Mouse (Mus musculus) bone marrow, adult 2 months (tissue): ENCODE data around the gene Sec1. TPM values are rescaled to one million over a fixed set of nuclear protein-coding genes. Genes with fewer than 3 reads are reported as not detected.

Experiments
- H3K27ac ChIP-seq: fragments of 200-500 bp; 2 replicates; pipeline ENCODE4 v1.5.1; 2012; ENCODE audit warnings: low read depth, mild to moderate bottlenecking, control low read depth, inconsistent platforms, low read length; ENCODE audit not compliant: control insufficient read depth, poor library complexity, insufficient read depth
- H3K4me1 ChIP-seq: fragments of 200-500 bp; 2 replicates; pipeline ENCODE4 v1.6.1; 2011; ENCODE audit warnings: low read length; ENCODE audit not compliant: control insufficient read depth, insufficient read depth
- H3K4me3 ChIP-seq: fragments of 200-500 bp; replicated peaks from 2 replicates; pipeline ENCODE3; 2011; ENCODE audit warnings: mild to moderate bottlenecking, low read depth, low read length, control low read depth; ENCODE audit not compliant: control insufficient read depth
- CTCF ChIP-seq: fragments of 200-500 bp; IDR thresholded peaks from 2 replicates; pipeline ENCODE4 v1.5.1; 2011; ENCODE audit warnings: low read length, control low read depth; ENCODE audit not compliant: control insufficient read depth, insufficient read depth
- POLR2A ChIP-seq: fragments of 200-500 bp; IDR thresholded peaks from 2 replicates; pipeline ENCODE4 v1.6.1; 2011; ENCODE audit warnings: low read depth, mild to moderate bottlenecking, control low read depth, low read length, borderline replicate concordance; ENCODE audit not compliant: control insufficient read depth
- WGBS: fragments of 180-500 bp; shearing (Covaris S2); methylation state at CpG from one replicate; pipeline ENCODE4 v1.1.7; 2018; 5-methylcytosine and 5-hydroxymethylcytosine counted together
- polyA plus RNA-seq: library from polyadenylated mRNA; stranded (reverse); fragments of >200 nt; gene quantifications from 2 replicates; pipeline ENCODE4 v1.2.4, GENCODE M21; 2011; ENCODE audit warnings: low replicate concordance; ENCODE audit not compliant: missing spikeins, insufficient read depth, insufficient read length

Sec1 gene
- polyA plus RNA-seq, 1 experiment: not detected

DNA sequence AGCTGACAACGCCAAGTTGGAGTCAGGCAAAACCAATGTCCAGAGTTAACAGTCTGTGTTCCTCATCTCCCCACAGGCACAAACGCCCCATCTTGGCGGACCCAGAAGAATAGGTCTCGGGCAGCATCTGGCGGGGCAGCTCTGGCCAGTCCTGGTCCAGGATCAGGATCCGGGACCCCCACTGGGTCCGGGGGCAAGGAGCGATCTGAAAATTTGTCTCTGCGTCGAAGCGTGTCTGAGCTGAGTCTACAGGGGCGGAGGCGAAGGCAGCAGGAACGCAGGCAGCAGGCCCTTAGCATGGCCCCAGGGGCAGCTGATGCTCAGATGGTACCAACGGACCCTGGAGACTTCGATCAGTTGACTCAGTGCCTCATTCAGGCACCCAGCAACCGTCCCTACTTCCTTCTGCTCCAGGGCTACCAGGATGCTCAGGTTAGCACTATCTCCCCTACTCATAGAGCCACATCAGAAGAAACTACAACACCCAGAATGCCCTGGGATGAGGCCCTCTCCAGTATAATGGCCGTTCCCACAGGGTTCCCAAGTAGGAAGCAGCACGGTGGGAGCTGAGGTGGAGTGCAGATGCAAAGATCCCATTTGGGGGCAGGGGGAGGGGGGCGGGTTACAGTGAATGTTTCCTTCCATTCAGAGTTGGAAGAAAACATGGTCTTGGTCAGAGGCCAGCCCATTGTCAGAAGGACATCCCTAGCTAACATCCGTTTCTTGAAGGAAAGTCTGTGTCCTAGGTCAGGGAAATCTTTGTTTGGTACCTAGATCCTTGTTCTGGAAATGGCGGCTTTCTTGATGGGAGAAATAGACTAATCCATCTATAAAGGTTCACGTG, 63.9 kb downstream of the Sec1 start:
- no peak for TF ChIP-seq CTCF
- TF ChIP-seq POLR2A: no peak
- Histone ChIP-seq H3K4me1 (peaks cover 2% of the 10 kb centered on the region; the same call in 1 of the 2 replicates), H3K27ac (no peak overlapping the region), H3K4me3 (no peak overlapping the region)
- 84% methylated on average over 23 of the region's 23 CpGs for WGBS

- 2% methylated on average over 105 of the region's 105 CpGs for WGBS
- Histone ChIP-seq H3K4me3 (peak overlapping the region; percentile 64), H3K4me1 (no peaks in the 10 kb centered on the region), H3K27ac (peak overlapping the region; percentile 24; the same call in 1 of the 2 replicates)
- TF ChIP-seq CTCF: peak; percentile 90
- peak; percentile 51; the same call in 1 of the 2 replicates for TF ChIP-seq POLR2A
Measured at GRCm38 (mm10) chr7:45628364-45629294, 65.6 kb downstream of the Sec1 start.

Other genes starting within 250 kb of the Sec1 start
- gene Ftl1, start 234.5 kb downstream of the Sec1 start, polyA plus RNA-seq: 2,067 and 2,131 TPM in 2 replicates
- 71.8 and 143 TPM in 2 replicates for gene Bax, start 227.5 kb downstream of the Sec1 start, polyA plus RNA-seq
- 1.3 TPM in 1 of 2 replicates, not detected in the other for gene Tulp2, start 212.5 kb downstream of the Sec1 start, polyA plus RNA-seq
- gene Gm45808, start 207.6 kb downstream of the Sec1 start, polyA plus RNA-seq: not detected in 2 replicates
- 2.7 and 4.8 TPM in 2 replicates for gene Dhdh, start 205.6 kb downstream of the Sec1 start, polyA plus RNA-seq
- gene Nucb1, start 184.0 kb downstream of the Sec1 start, polyA plus RNA-seq: 69.3 and 71.9 TPM in 2 replicates
- 356 and 801 TPM in 2 replicates for gene Ppp1r15a, start 168.1 kb downstream of the Sec1 start, polyA plus RNA-seq
- gene Plekha4, start 168.1 kb downstream of the Sec1 start, polyA plus RNA-seq: 2.1 and 8.9 TPM in 2 replicates
- 5.7 TPM in 1 of 2 replicates, not detected in the other for gene Hsd17b14, start 139.5 kb downstream of the Sec1 start, polyA plus RNA-seq
- 35.7 and 58.4 TPM in 2 replicates for gene Bcat2, start 124.2 kb downstream of the Sec1 start, polyA plus RNA-seq
- gene Fgf21, start 78.9 kb downstream of the Sec1 start, polyA plus RNA-seq: not detected in 2 replicates
- gene Fut1, start 77.1 kb downstream of the Sec1 start, polyA plus RNA-seq: not detected in 2 replicates
- gene Izumo1, start 72.6 kb downstream of the Sec1 start, polyA plus RNA-seq: 1.1 TPM in 1 of 2 replicates, not detected in the other
- gene Rasip1, start 66.9 kb downstream of the Sec1 start, polyA plus RNA-seq: 5.9 and 6.0 TPM in 2 replicates
- 1.00 TPM in 1 of 2 replicates, not detected in the other for gene Mamstr, start 54.4 kb downstream of the Sec1 start, polyA plus RNA-seq
- gene Fut2, start 28.0 kb downstream of the Sec1 start, polyA plus RNA-seq: not detected in 2 replicates
- gene Ntn5, start 10.4 kb downstream of the Sec1 start, polyA plus RNA-seq: not detected in 2 replicates
- gene Car11, start 5.4 kb upstream of the Sec1 start, polyA plus RNA-seq: 4.4 TPM in 1 of 2 replicates, not detected in the other
- gene Dbp, start 10.7 kb upstream of the Sec1 start, polyA plus RNA-seq: 8.6 and 19.3 TPM in 2 replicates
- 845 and 916 TPM in 2 replicates for gene Rpl18, start 21.1 kb upstream of the Sec1 start, polyA plus RNA-seq
- gene Sphk2, start 23.6 kb upstream of the Sec1 start, polyA plus RNA-seq: 12.9 and 24.4 TPM in 2 replicates
- 1.1 TPM in 1 of 2 replicates, not detected in the other for gene Fam83e, start 26.8 kb upstream of the Sec1 start, polyA plus RNA-seq
- gene Spaca4, start 31.4 kb upstream of the Sec1 start, polyA plus RNA-seq: not detected in 2 replicates
- gene Lmtk3, start 89.3 kb upstream of the Sec1 start, polyA plus RNA-seq: not detected in 2 replicates
- 2.4 TPM in 1 of 2 replicates, not detected in the other for gene Sult2b1, start 90.3 kb upstream of the Sec1 start, polyA plus RNA-seq
- 30.7 and 64.7 TPM in 2 replicates for gene Cyth2, start 120.2 kb upstream of the Sec1 start, polyA plus RNA-seq
- gene Kcnj14, start 130.4 kb upstream of the Sec1 start, polyA plus RNA-seq: 2.6 TPM in 1 of 2 replicates, not detected in the other
- 6.9 and 13.9 TPM in 2 replicates for gene Grwd1, start 136.5 kb upstream of the Sec1 start, polyA plus RNA-seq
- gene Kdelr1, start 178.4 kb upstream of the Sec1 start, polyA plus RNA-seq: 47.0 and 69.2 TPM in 2 replicates
- 0.97 and 2.5 TPM in 2 replicates for gene Grin2d, start 184.0 kb upstream of the Sec1 start, polyA plus RNA-seq
- not detected in 2 replicates for gene Syngr4, start 202.3 kb upstream of the Sec1 start, polyA plus RNA-seq
- 3.6 and 9.6 TPM in 2 replicates for gene Tmem143, start 202.5 kb upstream of the Sec1 start, polyA plus RNA-seq
- 53.4 and 121 TPM in 2 replicates for gene Emp3, start 227.0 kb upstream of the Sec1 start, polyA plus RNA-seq
- gene Ccdc114, start 229.7 kb upstream of the Sec1 start, polyA plus RNA-seq: 1.7 and 5.7 TPM in 2 replicates